Mouse (Mus musculus) frontal cortex, adult 2 months (tissue): Measurements from ENCODE around the gene Xlr4c. TPM values are rescaled to one million over a fixed set of nuclear protein-coding genes. Genes with fewer than 3 reads are reported as not detected.
"Not testable (repeated sequence)": the region's sequence is repeated elsewhere in the genome, so short reads cannot be mapped to it uniquely, and the experiment has no call there.

Source experiments
- DNase-seq, 2 experiments: peaks; one replicate each; pipeline ENCODE4 v3.0.0; 2022; ENCODE audit warnings: low spot score in 1 of 2; ENCODE audit errors: extremely low spot score in 1 of 2
- polyA plus RNA-seq: library from polyadenylated mRNA; depleted of rRNA; stranded (reverse); fragments of >200 nt; gene quantifications from 2 replicates; pipeline ENCODE4 v1.2.3, GENCODE M21; 2012; rRNA removed

The Xlr4c gene
- 0.12 and 0.40 TPM in 2 replicates for polyA plus RNA-seq

- DNase-seq = not testable (repeated sequence)
Observed at GRCm38 (mm10) chrX:73242821-73243325, at the start of gene Xlr4c. Gene Xlr4c (minus strand): TSS chrX:73243130.

GRCm38 (mm10) chrX:73265270-73265669 lies 22.3 kb upstream of the Xlr4c start, which contains the start of gene Xlr3c:
Gene Xlr3c (minus strand): TSS chrX:73265390.
- DNase-seq = not testable (repeated sequence)

- DNase-seq = peak in 1 of 2 experiments; percentile 3
Observed at GRCm38 (mm10) chrX:73262428-73262827, 19.5 kb upstream of the Xlr4c start.

- no peak for DNase-seq
Observed at GRCm38 (mm10) chrX:73229288-73229687, 13.6 kb downstream of the Xlr4c start.

- peak; percentile 1 to 43 for DNase-seq
Observed at GRCm38 (mm10) chrX:73228606-73229214, 14.2 kb downstream of the Xlr4c start.

- peak; percentile 69 to 72 for DNase-seq
Observed at GRCm38 (mm10) chrX:73227914-73228605, 14.9 kb downstream of the Xlr4c start, which contains the start of gene F8a. Gene F8a (plus strand): TSS chrX:73228291.

GRCm38 (mm10) chrX:73225365-73225764 lies 17.6 kb downstream of the Xlr4c start:
- no peak for DNase-seq

GRCm38 (mm10) chrX:73213819-73214564 lies 28.9 kb downstream of the Xlr4c start, which contains the start of gene Xlr4b:
Gene Xlr4b (plus strand): TSS chrX:73214333.
- not testable (repeated sequence) for DNase-seq

GRCm38 (mm10) chrX:73191934-73192333 lies 51.0 kb downstream of the Xlr4c start, which contains the start of gene Xlr3b:
Gene Xlr3b (plus strand): TSS chrX:73192207.
- peak in 1 of 2 experiments; percentile 10 for DNase-seq

Other genes starting within 250 kb of the Xlr4c start
- 0.25 and 0.30 TPM in 2 replicates for gene Pnma5, start 206.0 kb downstream of the Xlr4c start, polyA plus RNA-seq
- 14.2 and 19.4 TPM in 2 replicates for gene Pnma3, start 178.3 kb downstream of the Xlr4c start, polyA plus RNA-seq
- gene Xlr4a, start 160.7 kb downstream of the Xlr4c start, polyA plus RNA-seq = 0.18 and 0.99 TPM in 2 replicates
- gene Xlr3a, start 146.0 kb downstream of the Xlr4c start, polyA plus RNA-seq = 1.6 and 2.1 TPM in 2 replicates
- gene Gm14685, start 126.1 kb downstream of the Xlr4c start, polyA plus RNA-seq = 0.32 and 0.46 TPM in 2 replicates
- gene Xlr5b, start 94.3 kb downstream of the Xlr4c start, polyA plus RNA-seq = not detected in 2 replicates
- gene DXBay18, start 93.7 kb downstream of the Xlr4c start, polyA plus RNA-seq = 0.32 and 0.42 TPM in 2 replicates
- gene Spin2d, start 66.1 kb downstream of the Xlr4c start, polyA plus RNA-seq = not detected in 2 replicates
- gene Xlr3b, start 50.9 kb downstream of the Xlr4c start, polyA plus RNA-seq = 3.8 and 6.8 TPM in 2 replicates
- 0.92 and 1.8 TPM in 2 replicates for gene Xlr4b, start 28.8 kb downstream of the Xlr4c start, polyA plus RNA-seq
- 14.7 and 16.6 TPM in 2 replicates for gene F8a, start 14.8 kb downstream of the Xlr4c start, polyA plus RNA-seq
- gene Xlr3c, start 22.3 kb upstream of the Xlr4c start, polyA plus RNA-seq = 0.06 TPM in 1 of 2 replicates, not detected in the other
- 0.13 TPM in 1 of 2 replicates, not detected in the other for gene Xlr5a, start 49.8 kb upstream of the Xlr4c start, polyA plus RNA-seq
- gene Xlr5c, start 49.8 kb upstream of the Xlr4c start, polyA plus RNA-seq = not detected in 2 replicates
- gene Gm45015, start 93.7 kb upstream of the Xlr4c start, polyA plus RNA-seq = not detected in 2 replicates
- 16.9 and 17.5 TPM in 2 replicates for gene Zfp275, start 99.5 kb upstream of the Xlr4c start, polyA plus RNA-seq
- gene Gm18336, start 155.6 kb upstream of the Xlr4c start, polyA plus RNA-seq = 0.13 and 0.16 TPM in 2 replicates
- 0.95 and 1.6 TPM in 2 replicates for gene Zfp92, start 168.0 kb upstream of the Xlr4c start, polyA plus RNA-seq
- not detected in 2 replicates for gene Trex2, start 192.2 kb upstream of the Xlr4c start, polyA plus RNA-seq
- gene Haus7, start 215.9 kb upstream of the Xlr4c start, polyA plus RNA-seq = 11.7 and 12.7 TPM in 2 replicates
- 28.2 and 30.2 TPM in 2 replicates for gene Bgn, start 240.5 kb upstream of the Xlr4c start, polyA plus RNA-seq